Mouse (Mus musculus): ENCODE data around the gene Ralgps1. TPM values are rescaled to one million over a fixed set of nuclear protein-coding genes. Genes with fewer than 3 reads are reported as not detected.

Ralgps1 gene
- polyA plus RNA-seq, 1 experiment from 2014 or later = 19.5 TPM

DNA sequence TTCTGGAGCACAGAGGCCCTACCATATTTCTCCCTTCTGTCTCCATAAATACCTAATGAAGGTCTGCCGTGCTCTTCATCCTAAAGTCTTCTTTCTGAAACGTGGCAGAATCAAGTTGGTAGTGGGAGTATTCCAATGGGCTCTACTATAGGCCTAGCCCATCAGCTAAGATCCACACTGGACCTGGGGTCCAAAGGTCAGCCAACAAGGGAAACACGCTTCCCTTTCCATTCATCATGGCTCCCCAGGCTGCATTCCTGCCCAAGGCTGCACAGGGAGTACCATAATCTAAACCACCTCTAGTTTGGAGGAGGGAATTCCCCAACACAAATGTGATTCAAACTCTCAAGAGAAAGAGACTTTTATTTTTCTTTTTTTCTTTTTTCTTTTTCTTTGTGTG lies 1.8 kb downstream of the Ralgps1 start:
- no peaks in the 10 kb centered on the region for H3K36me3 ChIP-seq (ENCODE audit: control insufficient read depth, insufficient read depth, low read length)
- no peaks in the 10 kb centered on the region; the same call in 1 of the 2 replicates for H3K4me1 ChIP-seq (replicated peaks; ENCODE audit: control insufficient read depth, insufficient read depth, low read length)
- DNase-seq (ENCODE audit: low spot score) (no peak), ATAC-seq (replicated peaks; ENCODE audit: low FRiP score) (no peak)
- H3K9ac ChIP-seq (ENCODE audit: low read length) = no peak overlapping the region
- no peak overlapping the region for H3K27ac ChIP-seq (ENCODE audit: low read depth, low read length)
- H3K4me2 ChIP-seq (ENCODE audit: low read depth, low read length, severe bottlenecking) = no peak overlapping the region
- no peaks in the 10 kb centered on the region for H3K9me3 ChIP-seq (ENCODE audit: control insufficient read depth, low read length)
- no peaks in the 10 kb centered on the region for H3K27me3 ChIP-seq (ENCODE audit: control insufficient read depth, insufficient read depth, low read length)
- H3K4me3 ChIP-seq (ENCODE audit: low read depth, low read length) = no peak overlapping the region
- 71% methylated on average over 3 of the region's 3 CpGs for WGBS

DNA sequence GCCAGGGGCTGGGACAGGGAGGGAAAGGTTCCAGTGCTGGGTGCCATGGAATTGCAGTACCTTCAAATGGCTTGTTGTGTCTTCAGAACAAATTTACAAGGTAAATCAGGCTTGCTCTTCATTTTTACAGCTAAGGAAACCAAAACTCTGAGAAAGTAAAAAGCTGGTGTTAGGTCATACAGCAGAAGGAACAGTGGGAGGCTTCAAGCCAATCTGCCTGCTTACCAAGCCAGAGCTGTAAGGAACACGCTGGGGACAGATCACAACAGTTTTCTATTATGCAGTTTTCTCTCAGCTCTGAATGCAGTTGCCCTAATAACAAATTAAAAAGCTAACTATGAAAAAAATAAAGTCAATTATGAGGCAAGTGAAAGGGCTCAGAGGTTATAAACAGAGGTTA lies 2.8 kb downstream of the Ralgps1 start:
- H3K36me3 ChIP-seq (ENCODE audit: control insufficient read depth, insufficient read depth, low read length) = no peaks in the 10 kb centered on the region
- no peaks in the 10 kb centered on the region for H3K27me3 ChIP-seq (ENCODE audit: control insufficient read depth, insufficient read depth, low read length)
- H3K9me3 ChIP-seq (ENCODE audit: control insufficient read depth, low read length) = no peaks in the 10 kb centered on the region
- no peak overlapping the region for H3K27ac ChIP-seq (ENCODE audit: low read depth, low read length)
- no peak overlapping the region for H3K4me2 ChIP-seq (ENCODE audit: low read depth, low read length, severe bottlenecking)
- H3K4me1 ChIP-seq (replicated peaks; ENCODE audit: control insufficient read depth, insufficient read depth, low read length) = no peaks in the 10 kb centered on the region; the same call in 1 of the 2 replicates
- no peak overlapping the region for H3K4me3 ChIP-seq (ENCODE audit: low read depth, low read length)
- no peak for ATAC-seq (replicated peaks; ENCODE audit: low FRiP score)
- no peak overlapping the region for H3K9ac ChIP-seq (ENCODE audit: low read length)
- WGBS = 71% methylated on average over 1 of the region's 1 CpGs
- DNase-seq (ENCODE audit: low spot score) = no peak

DNA sequence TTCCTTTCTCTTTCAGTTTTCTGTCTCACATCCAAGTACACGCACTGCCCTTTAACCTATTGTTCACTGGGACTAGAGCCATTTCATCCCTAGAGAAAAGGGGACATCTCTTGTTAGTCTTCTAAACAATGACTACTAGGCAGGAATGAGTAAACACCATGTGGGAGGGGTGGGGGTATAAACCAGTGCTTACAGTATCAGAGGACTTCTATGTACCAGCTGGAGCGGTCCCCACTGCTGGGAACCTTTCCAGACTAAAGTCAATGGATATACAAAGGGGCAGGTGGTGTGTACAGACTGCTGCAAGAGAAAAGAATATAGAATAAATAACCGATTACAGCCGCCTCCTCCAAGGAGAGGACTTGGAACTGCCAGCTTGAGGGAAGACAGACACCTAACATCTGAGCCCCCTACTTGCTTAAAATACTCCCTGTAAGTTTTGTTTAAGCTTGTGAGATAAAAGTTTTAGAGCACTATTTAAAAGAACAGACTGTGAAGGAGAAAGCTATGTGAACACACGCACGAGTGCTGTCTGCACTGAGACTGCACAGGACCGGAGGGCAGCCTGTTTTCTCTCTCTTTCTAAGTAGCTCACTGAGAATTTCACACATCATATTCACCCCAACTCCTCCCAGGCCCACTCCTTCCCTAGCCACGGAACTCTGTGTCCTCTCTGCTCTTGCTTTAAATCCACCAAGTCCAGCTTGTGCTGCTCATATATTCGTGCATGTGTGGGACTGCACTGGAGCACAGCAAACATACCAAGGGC lies 5.4 kb downstream of the Ralgps1 start:
- Histone ChIP-seq H3K27me3 (ENCODE audit: control insufficient read depth, insufficient read depth, low read length) (no peaks in the 10 kb centered on the region), H3K27ac (ENCODE audit: low read depth, low read length) (no peak overlapping the region), H3K9me3 (ENCODE audit: control insufficient read depth, low read length) (no peaks in the 10 kb centered on the region), H3K9ac (ENCODE audit: low read length) (no peak overlapping the region), H3K4me3 (ENCODE audit: low read depth, low read length) (no peak overlapping the region), H3K4me2 (ENCODE audit: low read depth, low read length, severe bottlenecking) (no peak overlapping the region), H3K4me1 (replicated peaks; ENCODE audit: control insufficient read depth, insufficient read depth, low read length) (no peaks in the 10 kb centered on the region; the same call in 1 of the 2 replicates), H3K36me3 (ENCODE audit: control insufficient read depth, insufficient read depth, low read length) (no peaks in the 10 kb centered on the region)
- 84% methylated on average over 9 of the region's 9 CpGs for WGBS
- DNase-seq (ENCODE audit: low spot score) = no peak
- no peak for ATAC-seq (replicated peaks; ENCODE audit: low FRiP score)

DNA sequence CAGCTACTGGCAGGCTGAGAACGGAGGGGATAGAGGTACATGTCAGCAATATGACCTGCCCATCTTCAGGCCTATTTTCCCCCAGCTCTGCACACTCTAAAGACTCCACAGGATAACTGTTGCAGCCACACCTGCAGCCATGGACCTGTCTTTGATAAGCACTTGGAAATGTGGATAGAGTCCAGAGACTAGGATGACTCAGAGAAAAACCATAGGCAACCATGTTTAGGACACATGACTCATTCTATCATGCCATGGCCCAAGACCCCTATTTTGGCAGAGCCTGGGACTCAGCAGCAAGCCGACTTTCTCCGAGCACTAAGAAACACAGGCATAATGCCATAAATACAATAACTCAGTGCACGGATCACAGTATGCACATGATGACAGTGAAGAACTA lies 6.6 kb downstream of the Ralgps1 start:
- H3K27ac ChIP-seq (ENCODE audit: low read depth, low read length) = no peak overlapping the region
- no peaks in the 10 kb centered on the region for H3K36me3 ChIP-seq (ENCODE audit: control insufficient read depth, insufficient read depth, low read length)
- no peak overlapping the region for H3K4me3 ChIP-seq (ENCODE audit: low read depth, low read length)
- DNase-seq (ENCODE audit: low spot score) (no peak), ATAC-seq (replicated peaks; ENCODE audit: low FRiP score) (no peak)
- no peak overlapping the region for H3K4me2 ChIP-seq (ENCODE audit: low read depth, low read length, severe bottlenecking)
- H3K27me3 ChIP-seq (ENCODE audit: control insufficient read depth, insufficient read depth, low read length) = no peaks in the 10 kb centered on the region
- no peaks in the 10 kb centered on the region for H3K9me3 ChIP-seq (ENCODE audit: control insufficient read depth, low read length)
- WGBS = 93% methylated on average over 4 of the region's 4 CpGs
- H3K9ac ChIP-seq (ENCODE audit: low read length) = no peak overlapping the region
- H3K4me1 ChIP-seq (replicated peaks; ENCODE audit: control insufficient read depth, insufficient read depth, low read length) = no peaks in the 10 kb centered on the region

DNA sequence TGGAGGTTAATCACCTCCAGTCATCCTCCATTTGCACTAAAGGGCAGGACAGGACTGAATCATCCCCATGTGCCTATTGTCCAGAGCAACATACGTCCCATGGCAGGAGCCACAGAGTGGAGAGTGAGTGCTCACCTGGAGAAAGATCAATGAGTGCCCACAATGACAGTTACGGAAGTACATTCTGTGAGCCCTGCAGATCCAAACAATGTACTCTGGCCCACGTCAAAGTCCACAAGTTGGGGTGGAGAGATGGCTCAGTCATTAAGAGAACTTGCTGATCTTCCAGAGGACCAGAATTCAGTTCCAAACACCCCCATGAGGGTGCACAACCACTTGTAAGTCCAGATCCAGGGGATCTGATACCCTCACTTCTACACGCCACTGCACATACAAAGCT lies 7.4 kb downstream of the Ralgps1 start:
- H3K27me3 ChIP-seq (ENCODE audit: control insufficient read depth, insufficient read depth, low read length) = no peaks in the 10 kb centered on the region
- ATAC-seq (replicated peaks; ENCODE audit: low FRiP score) (no peak), DNase-seq (ENCODE audit: low spot score) (no peak)
- H3K4me1 ChIP-seq (replicated peaks; ENCODE audit: control insufficient read depth, insufficient read depth, low read length) = no peaks in the 10 kb centered on the region
- H3K9ac ChIP-seq (ENCODE audit: low read length) = no peak overlapping the region
- H3K4me2 ChIP-seq (ENCODE audit: low read depth, low read length, severe bottlenecking) = no peak overlapping the region
- no peaks in the 10 kb centered on the region for H3K36me3 ChIP-seq (ENCODE audit: control insufficient read depth, insufficient read depth, low read length)
- H3K27ac ChIP-seq (ENCODE audit: low read depth, low read length) = no peak overlapping the region
- H3K4me3 ChIP-seq (ENCODE audit: low read depth, low read length) = no peak overlapping the region
- no peaks in the 10 kb centered on the region for H3K9me3 ChIP-seq (ENCODE audit: control insufficient read depth, low read length)
- 81% methylated on average over 4 of the region's 4 CpGs for WGBS

DNA sequence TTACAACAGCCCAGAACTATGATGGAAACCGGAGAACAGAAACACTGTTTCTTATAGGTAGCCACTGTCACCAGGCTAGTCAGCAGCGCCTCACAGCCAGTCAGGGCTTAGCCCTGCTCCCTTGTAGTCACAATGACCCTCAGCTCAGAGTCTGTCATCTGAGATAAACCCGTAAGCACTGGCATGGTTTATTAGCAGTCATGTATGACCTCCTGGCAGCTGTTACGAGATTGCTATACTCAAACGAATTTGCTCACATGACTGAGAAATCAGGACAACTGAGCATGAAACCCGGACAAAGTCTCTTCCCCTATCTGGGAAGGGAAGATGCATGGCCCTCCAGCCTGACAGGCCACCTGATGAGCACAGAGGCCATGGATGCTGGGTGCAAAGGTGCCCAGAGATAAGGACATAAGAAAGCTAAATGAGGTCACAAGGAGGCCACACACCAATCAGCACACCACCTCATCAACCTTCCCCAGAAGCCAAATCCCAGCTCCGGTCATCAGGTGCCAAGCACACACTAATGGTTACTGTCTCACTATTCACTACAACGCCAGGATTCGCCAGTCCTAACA lies 10.1 kb downstream of the Ralgps1 start:
- Histone ChIP-seq H3K9ac (ENCODE audit: low read length) (no peak overlapping the region), H3K4me2 (ENCODE audit: low read depth, low read length, severe bottlenecking) (no peak overlapping the region), H3K4me3 (ENCODE audit: low read depth, low read length) (no peak overlapping the region), H3K9me3 (ENCODE audit: control insufficient read depth, low read length) (no peaks in the 10 kb centered on the region), H3K36me3 (ENCODE audit: control insufficient read depth, insufficient read depth, low read length) (no peaks in the 10 kb centered on the region), H3K4me1 (replicated peaks; ENCODE audit: control insufficient read depth, insufficient read depth, low read length) (no peaks in the 10 kb centered on the region), H3K27me3 (ENCODE audit: control insufficient read depth, insufficient read depth, low read length) (no peaks in the 10 kb centered on the region), H3K27ac (ENCODE audit: low read depth, low read length) (no peak overlapping the region)
- DNase-seq (ENCODE audit: low spot score) (no peak), ATAC-seq (replicated peaks; ENCODE audit: low FRiP score) (no peak)
- WGBS = 86% methylated on average over 9 of the region's 9 CpGs

DNA sequence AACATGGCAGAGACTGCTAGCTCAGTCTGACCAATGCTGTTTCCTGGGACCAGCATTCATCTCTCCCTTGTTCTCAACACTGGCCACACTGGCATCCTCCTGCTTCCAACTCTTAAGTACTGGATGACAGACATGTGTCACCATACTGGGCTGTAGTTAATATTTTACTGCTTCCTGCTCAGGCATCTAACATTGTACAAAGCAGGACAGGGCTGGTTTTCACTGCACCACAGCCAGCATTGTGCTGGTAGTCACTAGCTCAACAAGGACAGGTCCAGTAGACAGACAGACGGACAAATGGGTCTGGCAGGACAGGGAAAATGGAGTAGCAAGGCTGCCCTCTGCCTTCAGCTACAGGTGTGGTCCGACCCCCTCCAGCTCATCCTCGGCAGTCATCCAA lies 10.7 kb downstream of the Ralgps1 start:
- 86% methylated on average over 3 of the region's 3 CpGs for WGBS
- H3K27ac ChIP-seq (ENCODE audit: low read depth, low read length) = no peak overlapping the region
- H3K4me2 ChIP-seq (ENCODE audit: low read depth, low read length, severe bottlenecking) = no peak overlapping the region
- H3K27me3 ChIP-seq (ENCODE audit: control insufficient read depth, insufficient read depth, low read length) = no peaks in the 10 kb centered on the region
- DNase-seq (ENCODE audit: low spot score) = no peak
- ATAC-seq (replicated peaks; ENCODE audit: low FRiP score) = no peak
- no peaks in the 10 kb centered on the region for H3K4me1 ChIP-seq (replicated peaks; ENCODE audit: control insufficient read depth, insufficient read depth, low read length)
- H3K9me3 ChIP-seq (ENCODE audit: control insufficient read depth, low read length) = no peaks in the 10 kb centered on the region
- H3K4me3 ChIP-seq (ENCODE audit: low read depth, low read length) = no peak overlapping the region
- H3K36me3 ChIP-seq (ENCODE audit: control insufficient read depth, insufficient read depth, low read length) = no peaks in the 10 kb centered on the region
- H3K9ac ChIP-seq (ENCODE audit: low read length) = no peak overlapping the region

DNA sequence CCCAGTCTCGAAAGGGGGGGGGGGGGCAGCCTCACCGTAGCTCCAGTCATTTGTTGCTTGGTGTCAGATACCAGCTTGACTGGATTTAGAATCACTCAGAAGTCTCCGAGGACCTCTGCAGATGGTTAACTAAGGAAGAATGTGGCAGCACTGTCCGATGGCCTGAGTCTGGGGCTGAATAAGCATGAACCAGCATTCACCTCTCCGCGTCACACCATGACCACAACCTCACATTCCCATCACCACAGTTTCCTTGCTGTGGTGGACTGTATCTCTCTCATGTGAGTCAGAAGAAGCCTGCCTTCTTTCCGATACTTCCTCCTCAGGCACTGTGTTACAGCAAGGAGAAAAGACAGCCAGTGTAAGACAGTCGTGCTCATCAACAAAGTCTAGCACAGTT lies 12.1 kb downstream of the Ralgps1 start:
- DNase-seq (ENCODE audit: low spot score) (no peak), ATAC-seq (replicated peaks; ENCODE audit: low FRiP score) (no peak)
- H3K9ac ChIP-seq (ENCODE audit: low read length) = no peak overlapping the region
- H3K36me3 ChIP-seq (ENCODE audit: control insufficient read depth, insufficient read depth, low read length) = no peaks in the 10 kb centered on the region
- H3K4me3 ChIP-seq (ENCODE audit: low read depth, low read length) = no peak overlapping the region
- H3K27me3 ChIP-seq (ENCODE audit: control insufficient read depth, insufficient read depth, low read length) = no peaks in the 10 kb centered on the region
- H3K4me2 ChIP-seq (ENCODE audit: low read depth, low read length, severe bottlenecking) = no peak overlapping the region
- H3K4me1 ChIP-seq (replicated peaks; ENCODE audit: control insufficient read depth, insufficient read depth, low read length) = no peaks in the 10 kb centered on the region
- H3K9me3 ChIP-seq (ENCODE audit: control insufficient read depth, low read length) = no peaks in the 10 kb centered on the region
- no peak overlapping the region for H3K27ac ChIP-seq (ENCODE audit: low read depth, low read length)
- 91% methylated on average over 8 of the region's 8 CpGs for WGBS

Measured in forebrain, embryonic 11.5 days (tissue).